Mouse (Mus musculus) lung, embryonic 15.5 days (tissue): ENCODE measurements around the gene Bmt2. TPM values are rescaled to one million over a fixed set of nuclear protein-coding genes. Genes with fewer than 3 reads are reported as not detected.

Source experiments
- ATAC-seq: fragments of 200-750 bp; cut with Nextera tagmentation; 2 replicates; pipeline ENCODE4 v1.8.0; 2017; ENCODE audit warnings: moderate number of reproducible peaks, borderline replicate concordance; ENCODE audit not compliant: low FRiP score, low TSS enrichment; ENCODE audit errors: extremely low read depth
- H3K27ac ChIP-seq: fragments of 300-500 bp; sonication (generic); 2 replicates; pipeline ENCODE4 v1.5.1; 2015; ENCODE audit warnings: moderate library complexity, mild to moderate bottlenecking, inconsistent platforms
- H3K27me3 ChIP-seq: fragments of 300-500 bp; sonication (generic); 2 replicates; pipeline ENCODE4 v1.6.1; 2015; ENCODE audit warnings: inconsistent platforms
- H3K36me3 ChIP-seq: fragments of 300-500 bp; sonication (generic); 2 replicates; pipeline ENCODE4 v1.6.1; 2015; ENCODE audit warnings: inconsistent platforms
- H3K4me1 ChIP-seq: fragments of 300-500 bp; sonication (generic); 2 replicates; pipeline ENCODE4 v1.6.1; 2015; ENCODE audit warnings: inconsistent platforms
- H3K4me2 ChIP-seq: fragments of 300-500 bp; sonication (generic); 2 replicates; pipeline ENCODE4 v1.6.1; 2015; ENCODE audit warnings: inconsistent platforms, mild to moderate bottlenecking, moderate library complexity
- H3K4me3 ChIP-seq: fragments of 300-500 bp; sonication (generic); 2 replicates; pipeline ENCODE4 v1.5.1; 2015; ENCODE audit warnings: mild to moderate bottlenecking, inconsistent platforms
- H3K9ac ChIP-seq: fragments of 300-500 bp; sonication (generic); 2 replicates; pipeline ENCODE4 v1.6.1; 2015; ENCODE audit warnings: inconsistent platforms
- H3K9me3 ChIP-seq: fragments of 300-500 bp; sonication (generic); 2 replicates; pipeline ENCODE4 v1.6.1; 2016; ENCODE audit warnings: inconsistent platforms
- WGBS: fragments of 180-500 bp; shearing (Covaris S2); methylation state at CpG from one replicate; pipeline ENCODE4 v1.1.7; 2015; 5-methylcytosine and 5-hydroxymethylcytosine counted together
- polyA plus RNA-seq: library from polyadenylated mRNA; unstranded; fragments of >200 nt; fragmentation: Nextera tagmentation; extraction: Ambion mirVana; gene quantifications from 2 replicates; pipeline ENCODE4 v1.2.1, GENCODE M21; 2015

The Bmt2 gene
- polyA plus RNA-seq = 18.0 and 19.0 TPM in 2 replicates

DNA sequence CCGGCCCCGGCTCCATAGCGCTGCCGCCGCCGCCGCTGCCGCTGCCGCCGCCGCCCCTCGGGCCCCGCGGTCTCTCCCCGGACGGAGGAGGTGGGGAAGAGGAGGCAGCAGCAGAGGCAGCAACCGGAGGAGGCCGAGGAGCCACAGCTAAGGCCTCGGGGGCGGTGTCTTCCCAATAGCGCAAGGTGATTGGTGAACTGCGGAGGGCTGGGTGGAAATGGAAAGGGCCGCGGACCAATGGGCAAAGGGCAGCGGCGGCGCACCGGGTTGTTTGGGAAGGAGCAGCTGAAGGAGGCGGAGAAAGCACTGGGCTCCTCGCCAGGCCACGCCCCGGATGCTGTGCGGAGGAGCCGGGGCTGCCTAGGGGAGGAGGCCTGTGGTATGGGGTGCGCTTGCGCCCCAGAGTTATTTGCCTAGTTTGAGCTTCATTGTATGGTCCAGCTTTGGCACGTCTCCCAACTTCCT lies at the start of gene Bmt2:
Gene Bmt2, minus strand, starts transcription at position 149 of the 465 bp plus-strand sequence.
- under 1% methylated on average over 37 of the region's 37 CpGs for WGBS
- ATAC-seq = peak; percentile 100
- H3K27me3 ChIP-seq = no peaks in the 10 kb centered on the region

DNA sequence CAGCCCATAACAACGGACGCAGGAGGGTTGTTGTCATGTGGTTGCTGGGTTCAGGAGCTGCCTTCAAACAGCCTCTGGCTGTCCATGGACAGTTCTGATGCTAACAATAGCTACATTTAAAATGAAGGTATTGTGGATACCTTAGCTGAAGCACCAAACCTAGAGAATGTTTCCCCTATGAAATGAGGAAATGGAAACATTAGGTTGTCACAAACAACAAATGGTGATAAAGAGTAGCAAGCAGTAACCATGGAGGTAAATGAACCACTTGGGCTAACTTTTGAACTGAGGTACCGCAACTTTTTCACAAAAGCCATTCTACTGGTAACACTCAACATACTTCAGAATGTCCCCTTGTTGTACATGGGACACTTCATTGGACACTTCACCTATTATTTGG lies 44.4 kb upstream of the Bmt2 start:
- Histone ChIP-seq H3K4me1 (no peaks in the 10 kb centered on the region), H3K4me2 (no peak overlapping the region), H3K27ac (no peak overlapping the region), H3K9ac (no peak overlapping the region), H3K27me3 (no peaks in the 10 kb centered on the region), H3K4me3 (no peak overlapping the region), H3K36me3 (no peaks in the 10 kb centered on the region), H3K9me3 (no peaks in the 10 kb centered on the region)
- ATAC-seq = no peak
- WGBS = 92% methylated on average over 3 of the region's 3 CpGs

More for the DNA sequence above, at the start of gene Bmt2:
- H3K36me3 ChIP-seq = no peaks in the 10 kb centered on the region
- H3K4me1 ChIP-seq = peaks cover 5% of the 10 kb centered on the region; the same call in 1 of the 2 replicates
- H3K9me3 ChIP-seq = no peaks in the 10 kb centered on the region
- peak within 1 kb of the TSS; percentile 90 for H3K9ac ChIP-seq
- peak within 1 kb of the TSS; percentile 84 for H3K4me3 ChIP-seq
- H3K4me2 ChIP-seq = peak within 1 kb of the TSS; percentile 83
- peak within 1 kb of the TSS; percentile 88 for H3K27ac ChIP-seq

DNA sequence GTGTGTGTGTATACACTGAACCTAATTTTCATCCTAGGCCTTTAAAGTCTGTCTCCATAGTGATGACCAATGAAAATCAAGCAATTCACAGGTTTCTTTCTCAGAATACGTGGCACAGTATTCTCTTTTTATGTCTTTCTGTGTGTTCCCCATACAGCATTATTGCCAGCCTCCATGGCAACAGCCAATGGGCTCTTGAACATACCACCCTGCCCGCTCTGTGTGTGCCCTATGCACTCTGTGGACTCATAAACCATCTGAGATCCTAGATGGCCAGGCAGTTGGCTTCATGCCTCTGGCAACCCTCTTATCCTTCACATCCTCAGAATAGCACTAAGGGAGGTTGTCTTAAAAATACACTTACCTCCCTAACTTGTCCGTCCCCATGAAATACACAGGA lies 37.1 kb upstream of the Bmt2 start:
- no peaks in the 10 kb centered on the region for H3K36me3 ChIP-seq
- H3K9me3 ChIP-seq = no peaks in the 10 kb centered on the region
- no peak overlapping the region for H3K27ac ChIP-seq
- no peak overlapping the region for H3K4me2 ChIP-seq
- WGBS = 82% methylated on average over 3 of the region's 3 CpGs
- ATAC-seq = no peak
- H3K9ac ChIP-seq = no peak overlapping the region
- no peaks in the 10 kb centered on the region for H3K4me1 ChIP-seq
- H3K4me3 ChIP-seq = no peak overlapping the region
- no peaks in the 10 kb centered on the region for H3K27me3 ChIP-seq

DNA sequence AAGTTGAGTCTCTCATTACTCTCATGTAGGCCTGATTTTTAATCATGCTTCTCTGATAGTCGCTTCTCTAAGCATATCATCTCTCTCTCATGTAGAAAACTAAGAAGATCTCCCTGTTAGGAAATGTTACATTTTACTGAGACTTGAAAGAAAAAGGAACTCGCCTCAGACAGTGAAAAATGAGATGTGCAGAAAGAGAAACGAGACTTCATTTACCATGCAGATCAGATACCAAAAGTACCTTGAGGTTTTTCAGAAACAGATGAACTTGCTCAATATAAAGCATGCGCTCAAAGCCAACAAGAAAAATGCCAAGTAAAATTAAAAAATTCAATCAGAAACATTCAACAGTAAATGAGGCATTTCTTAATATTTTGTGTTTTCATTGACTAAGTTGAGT lies 19.1 kb upstream of the Bmt2 start:
- 71% methylated on average over 4 of the region's 4 CpGs for WGBS
- no peak for ATAC-seq

GRCm38 (mm10) chr6:13695103-13695845 lies 17.5 kb upstream of the Bmt2 start:
- Histone ChIP-seq H3K9ac (no peak overlapping the region), H3K4me2 (no peak overlapping the region), H3K4me1 (no peaks in the 10 kb centered on the region), H3K27ac (no peak overlapping the region), H3K27me3 (no peaks in the 10 kb centered on the region), H3K9me3 (no peaks in the 10 kb centered on the region), H3K4me3 (no peak overlapping the region), H3K36me3 (no peaks in the 10 kb centered on the region)
- 86% methylated on average over 2 of the region's 2 CpGs for WGBS
- no peak for ATAC-seq

More for the DNA sequence above, 19.1 kb upstream of the Bmt2 start:
- no peak overlapping the region for H3K4me3 ChIP-seq
- no peaks in the 10 kb centered on the region for H3K9me3 ChIP-seq
- no peaks in the 10 kb centered on the region for H3K36me3 ChIP-seq
- H3K4me2 ChIP-seq = no peak overlapping the region
- H3K27ac ChIP-seq = no peak overlapping the region
- no peaks in the 10 kb centered on the region for H3K4me1 ChIP-seq
- no peak overlapping the region for H3K9ac ChIP-seq
- H3K27me3 ChIP-seq = no peaks in the 10 kb centered on the region

- WGBS = 69% methylated on average over 2 of the region's 2 CpGs
- Histone ChIP-seq H3K4me1 (no peaks in the 10 kb centered on the region), H3K27me3 (no peaks in the 10 kb centered on the region), H3K4me2 (no peak overlapping the region), H3K4me3 (no peak overlapping the region), H3K36me3 (no peaks in the 10 kb centered on the region), H3K9me3 (no peaks in the 10 kb centered on the region), H3K9ac (no peak overlapping the region), H3K27ac (no peak overlapping the region)
- no peak for ATAC-seq
Observed at GRCm38 (mm10) chr6:13691657-13692294, 14.0 kb upstream of the Bmt2 start.

- Histone ChIP-seq H3K27me3 (no peaks in the 10 kb centered on the region), H3K9ac (no peak overlapping the region), H3K4me3 (no peak overlapping the region), H3K27ac (no peak overlapping the region), H3K9me3 (no peaks in the 10 kb centered on the region), H3K4me1 (no peaks in the 10 kb centered on the region), H3K4me2 (no peak overlapping the region), H3K36me3 (no peaks in the 10 kb centered on the region)
- ATAC-seq = no peak
Observed at GRCm38 (mm10) chr6:13690398-13690797, 12.6 kb upstream of the Bmt2 start.

DNA sequence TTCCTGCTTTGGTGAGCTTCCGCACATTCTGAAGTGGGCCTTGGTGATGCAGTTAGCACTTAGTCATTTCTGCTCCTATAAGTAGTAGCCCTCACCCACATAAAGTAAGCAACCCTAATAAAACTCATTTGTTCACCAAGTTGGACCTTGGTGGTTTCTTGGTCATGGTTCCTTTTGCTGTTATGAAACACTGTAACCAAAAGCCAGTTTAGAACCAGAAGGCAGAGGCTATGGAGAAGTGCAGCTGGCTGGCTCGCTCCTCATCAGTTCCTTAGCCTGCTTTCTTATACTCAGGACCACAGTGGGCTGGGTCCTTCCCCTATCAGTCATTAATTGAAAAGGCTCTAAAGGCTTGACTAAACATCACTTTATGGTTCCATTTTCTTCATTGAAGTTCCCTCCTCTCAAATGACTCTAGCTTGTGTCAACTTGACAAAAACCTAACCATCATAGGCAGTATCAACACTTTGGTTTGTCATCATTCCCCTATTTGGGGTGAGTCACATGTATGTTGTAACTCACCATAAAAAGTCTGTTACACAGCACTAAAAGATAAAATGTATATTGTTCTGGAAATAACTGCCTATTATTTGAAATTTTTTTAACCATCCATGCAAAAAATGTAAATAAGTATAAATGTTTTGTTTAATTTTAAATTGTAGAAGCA lies 6.3 kb upstream of the Bmt2 start:
- WGBS = 89% methylated on average over 2 of the region's 2 CpGs
- ATAC-seq = no peak
- Histone ChIP-seq H3K4me2 (no peak overlapping the region), H3K4me3 (no peak overlapping the region), H3K27ac (no peak overlapping the region), H3K27me3 (no peaks in the 10 kb centered on the region), H3K36me3 (no peaks in the 10 kb centered on the region), H3K9ac (no peak overlapping the region), H3K4me1 (no peaks in the 10 kb centered on the region), H3K9me3 (no peaks in the 10 kb centered on the region)

GRCm38 (mm10) chr6:13678349-13678748 lies 583 bp upstream of the Bmt2 start:
- 13% methylated on average over 5 of the region's 5 CpGs for WGBS
- no peak for ATAC-seq
- Histone ChIP-seq H3K36me3 (no peaks in the 10 kb centered on the region), H3K9me3 (no peaks in the 10 kb centered on the region), H3K4me2 (peak overlapping the region; percentile 83), H3K27me3 (no peaks in the 10 kb centered on the region), H3K9ac (no peak overlapping the region), H3K27ac (peak overlapping the region; percentile 38; the same call in 1 of the 2 replicates), H3K4me3 (peak overlapping the region; percentile 84), H3K4me1 (peaks cover 5% of the 10 kb centered on the region; the same call in 1 of the 2 replicates)

GRCm38 (mm10) chr6:13677141-13677761 lies 515 bp downstream of the Bmt2 start:
- Histone ChIP-seq H3K9ac (peak overlapping the region; percentile 90), H3K4me2 (peak overlapping the region; percentile 83), H3K4me1 (peaks cover 5% of the 10 kb centered on the region; the same call in 1 of the 2 replicates), H3K27ac (peak overlapping the region; percentile 88), H3K27me3 (no peaks in the 10 kb centered on the region), H3K4me3 (peak overlapping the region; percentile 84), H3K9me3 (no peaks in the 10 kb centered on the region), H3K36me3 (no peaks in the 10 kb centered on the region)
- under 1% methylated on average over 40 of the region's 43 CpGs for WGBS
- ATAC-seq = peak; percentile 70

DNA sequence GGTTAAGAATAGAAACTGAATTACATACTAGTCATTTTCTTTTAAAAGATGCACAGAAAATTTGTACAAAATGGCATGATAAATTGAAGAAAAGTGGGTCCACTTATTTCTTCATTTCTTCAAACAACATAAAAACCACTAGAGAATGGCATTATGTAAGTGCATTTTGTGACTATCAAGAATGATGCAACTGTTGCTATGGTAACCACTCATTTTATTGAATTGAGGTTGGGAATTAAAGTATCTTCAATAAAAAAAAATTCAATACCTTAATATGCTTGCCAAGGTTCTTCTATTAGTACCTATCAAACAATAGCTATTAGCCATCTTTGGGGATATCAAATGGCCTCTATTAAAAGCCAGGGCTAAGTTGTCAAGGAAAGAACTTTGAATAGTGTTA lies 1.6 kb downstream of the Bmt2 start:
- Histone ChIP-seq H3K36me3 (no peaks in the 10 kb centered on the region), H3K27me3 (no peaks in the 10 kb centered on the region), H3K4me1 (peaks cover 5% of the 10 kb centered on the region; the same call in 1 of the 2 replicates), H3K27ac (no peak overlapping the region), H3K4me2 (peak overlapping the region; percentile 83), H3K9me3 (no peaks in the 10 kb centered on the region), H3K9ac (no peak overlapping the region), H3K4me3 (peak overlapping the region; percentile 84)
- ATAC-seq = no peak
